Mouse (Mus musculus) kidney, embryonic 16.5 days (tissue): ENCODE results near the gene Gstm7. TPM values are rescaled to one million over a fixed set of nuclear protein-coding genes. Genes with fewer than 3 reads are reported as not detected.

Experiments used
- ATAC-seq: fragments of 200-750 bp; cut with Nextera tagmentation; 2 replicates; pipeline ENCODE4 v1.8.0; 2017; ENCODE audit warnings: moderate TSS enrichment; ENCODE audit not compliant: low FRiP score, low TSS enrichment
- H3K27ac ChIP-seq: fragments of 300-500 bp; sonication (generic); 2 replicates; pipeline ENCODE4 v1.5.1; 2014; ENCODE audit warnings: low read length
- H3K27me3 ChIP-seq: fragments of 300-500 bp; sonication (generic); 2 replicates; pipeline ENCODE4 v1.6.1; 2014; ENCODE audit warnings: low read length, control low read depth, mixed read lengths; ENCODE audit not compliant: insufficient read depth
- H3K36me3 ChIP-seq: fragments of 300-500 bp; sonication (generic); 2 replicates; pipeline ENCODE4 v1.6.1; 2014; ENCODE audit warnings: low read length, control low read depth, mixed read lengths; ENCODE audit not compliant: insufficient read depth
- H3K4me1 ChIP-seq: fragments of 300-500 bp; sonication (generic); 2 replicates; pipeline ENCODE4 v1.6.1; 2014; ENCODE audit warnings: low read length, control low read depth, mixed read lengths; ENCODE audit not compliant: insufficient read depth
- H3K4me2 ChIP-seq: fragments of 300-500 bp; sonication (generic); replicated peaks from 2 replicates; pipeline ENCODE4 v1.6.1; 2014; ENCODE audit warnings: low read depth, low read length
- H3K4me3 ChIP-seq: fragments of 300-500 bp; sonication (generic); 2 replicates; pipeline ENCODE4 v1.5.1; 2014; ENCODE audit warnings: mild to moderate bottlenecking, low read length
- H3K9ac ChIP-seq: fragments of 300-500 bp; sonication (generic); replicated peaks from 2 replicates; pipeline ENCODE4 v1.6.1; 2014; ENCODE audit warnings: low read length
- H3K9me3 ChIP-seq: fragments of 300-500 bp; sonication (generic); 2 replicates; pipeline ENCODE4 v1.6.1; 2016; ENCODE audit warnings: low read length, control low read depth
- WGBS: fragments of 180-500 bp; shearing (Covaris S2); extraction: QIAGEN DNeasy Blood & Tissue Kit; methylation state at CpG from one replicate; pipeline ENCODE4 v1.1.7; 2014; 5-methylcytosine and 5-hydroxymethylcytosine counted together
- polyA plus RNA-seq: library from polyadenylated mRNA; unstranded; fragments of >200 nt; fragmentation: Nextera tagmentation; extraction: Ambion mirVana; gene quantifications from 2 replicates; pipeline ENCODE4 v1.2.1, GENCODE M21; 2015

The Gstm7 gene
- polyA plus RNA-seq, 1 experiment from 2014 or later: 16.9 TPM

DNA sequence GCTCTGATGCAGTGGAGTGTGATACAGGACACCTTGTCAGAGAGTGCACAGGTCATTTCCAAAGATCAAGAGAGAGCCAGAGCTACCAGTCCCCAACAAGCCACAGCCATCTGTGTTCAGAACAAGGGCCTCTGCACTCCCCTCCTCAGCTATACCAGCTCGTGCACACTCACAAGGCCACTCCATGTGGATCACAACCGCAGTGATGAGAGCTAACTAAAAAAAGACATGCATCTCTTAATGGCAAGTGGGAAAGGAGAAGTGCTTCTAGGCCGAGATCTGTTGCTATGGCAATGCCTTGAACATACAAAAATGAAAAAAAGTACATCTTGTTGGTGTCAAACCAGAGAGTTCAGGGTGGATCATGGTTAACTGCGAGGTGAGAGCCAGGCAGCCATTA is 8.2 kb upstream of the Gstm7 start:
- Histone ChIP-seq H3K27me3 (no peaks in the 10 kb centered on the region), H3K9me3 (no peaks in the 10 kb centered on the region), H3K9ac (no peak overlapping the region), H3K4me2 (no peak overlapping the region), H3K36me3 (no peaks in the 10 kb centered on the region), H3K4me1 (peaks cover 3% of the 10 kb centered on the region; the same call in 1 of the 2 replicates), H3K27ac (no peak overlapping the region), H3K4me3 (no peak overlapping the region)
- 86% methylated on average over 4 of the region's 4 CpGs for WGBS
- 0 out of 2 replicates have a peak, but pooled peaks have one; percentile 7 for ATAC-seq

DNA sequence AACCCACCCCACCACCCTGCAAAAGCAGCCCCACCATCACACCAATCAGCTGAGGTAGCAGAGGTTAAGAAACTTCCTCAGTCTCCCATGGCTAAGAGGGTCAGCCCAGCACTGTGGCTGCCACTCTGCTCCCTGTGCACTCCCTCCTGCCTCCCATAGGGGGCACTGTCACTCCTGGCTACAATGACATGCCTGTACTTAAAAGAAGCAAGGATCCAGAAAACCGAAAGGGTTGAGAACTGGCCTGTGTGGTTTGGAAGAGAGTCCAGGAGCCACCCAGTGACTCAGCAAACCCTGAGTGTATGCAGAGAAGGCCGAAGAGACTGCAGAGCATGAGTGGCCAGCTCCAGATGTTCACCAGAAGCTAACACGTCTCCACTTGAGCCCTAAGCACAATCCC is 7.8 kb upstream of the Gstm7 start:
- Histone ChIP-seq H3K27me3 (no peaks in the 10 kb centered on the region), H3K9ac (no peak overlapping the region), H3K4me3 (no peak overlapping the region), H3K9me3 (no peaks in the 10 kb centered on the region), H3K36me3 (no peaks in the 10 kb centered on the region), H3K27ac (no peak overlapping the region), H3K4me2 (no peak overlapping the region), H3K4me1 (peaks cover 3% of the 10 kb centered on the region; the same call in 1 of the 2 replicates)
- 43% methylated on average over 3 of the region's 3 CpGs for WGBS
- peak; percentile 37 for ATAC-seq

DNA sequence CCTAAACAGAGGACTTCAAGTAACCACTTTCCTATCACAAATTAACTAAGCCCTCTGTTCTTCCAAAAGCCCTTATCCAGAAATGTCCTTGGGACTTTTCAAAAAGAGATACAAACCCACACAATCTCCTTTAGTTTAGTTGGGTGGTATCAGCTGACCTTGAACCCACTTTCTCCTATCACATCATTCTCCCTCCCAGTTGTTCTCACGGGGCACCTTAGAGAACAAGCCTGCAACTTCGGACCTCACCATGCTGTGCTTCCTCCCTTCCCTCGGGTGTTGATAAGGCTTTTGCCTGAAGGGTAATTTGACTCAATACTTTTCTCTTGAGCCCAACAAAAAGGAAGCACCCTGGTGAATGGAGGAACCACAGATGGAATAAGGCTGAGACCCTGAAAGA is 4.3 kb upstream of the Gstm7 start:
- H3K9ac ChIP-seq: no peak overlapping the region
- no peak overlapping the region for H3K4me2 ChIP-seq
- H3K4me1 ChIP-seq: peaks cover 3% of the 10 kb centered on the region; the same call in 1 of the 2 replicates
- no peak overlapping the region for H3K4me3 ChIP-seq
- H3K27me3 ChIP-seq: no peaks in the 10 kb centered on the region
- H3K36me3 ChIP-seq: no peaks in the 10 kb centered on the region
- H3K27ac ChIP-seq: no peak overlapping the region
- ATAC-seq: no peak
- 61% methylated on average over 3 of the region's 3 CpGs for WGBS
- no peaks in the 10 kb centered on the region for H3K9me3 ChIP-seq

DNA sequence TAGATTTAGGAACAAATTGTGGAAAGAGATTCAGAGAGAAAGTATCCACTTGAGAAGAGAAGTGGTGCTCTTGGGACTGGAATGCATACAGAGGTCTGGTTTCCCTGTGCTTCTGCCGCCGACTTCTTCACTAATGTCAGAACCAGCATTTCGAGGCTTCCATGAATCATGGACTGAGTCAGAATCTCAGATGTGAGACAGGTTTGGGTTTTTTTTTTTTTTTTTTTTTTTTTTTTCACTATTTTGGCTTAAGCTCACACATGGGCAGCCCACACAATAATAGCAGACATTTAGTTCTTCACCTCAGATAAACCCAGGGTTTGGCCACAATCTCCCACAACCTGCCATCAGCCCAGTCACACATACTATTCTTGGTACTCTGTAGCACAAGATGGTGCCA is 3.7 kb upstream of the Gstm7 start:
- Histone ChIP-seq H3K36me3 (no peaks in the 10 kb centered on the region), H3K27me3 (no peaks in the 10 kb centered on the region), H3K4me3 (no peak overlapping the region), H3K9me3 (no peaks in the 10 kb centered on the region), H3K9ac (no peak overlapping the region), H3K4me1 (peaks cover 3% of the 10 kb centered on the region; the same call in 1 of the 2 replicates), H3K4me2 (no peak overlapping the region), H3K27ac (no peak overlapping the region)
- WGBS: 90% methylated on average over 3 of the region's 3 CpGs
- ATAC-seq: no peak

DNA sequence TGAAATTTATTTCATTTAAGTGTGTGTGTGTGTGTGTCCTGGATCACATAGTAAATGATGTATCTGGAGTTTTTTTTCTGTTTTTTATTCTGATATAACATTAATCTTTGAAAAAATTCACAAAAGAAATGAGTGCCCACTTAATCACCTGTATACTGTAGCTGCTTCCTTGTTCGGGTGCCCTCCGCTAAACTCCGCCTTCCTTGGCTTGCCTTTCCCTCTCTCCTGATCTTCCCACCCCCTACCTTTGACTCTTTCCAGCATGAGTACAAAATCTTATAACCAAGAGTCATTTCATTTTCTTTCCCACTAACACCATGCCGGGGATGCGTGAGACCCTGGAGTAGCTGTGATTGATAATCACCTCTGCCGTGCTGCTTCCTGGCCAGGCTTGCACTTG is 511 bp upstream of the Gstm7 start:
- no peak overlapping the region for H3K27ac ChIP-seq
- ATAC-seq: no peak
- WGBS: 62% methylated on average over 6 of the region's 6 CpGs
- H3K36me3 ChIP-seq: no peaks in the 10 kb centered on the region
- H3K4me2 ChIP-seq: no peak overlapping the region
- peaks cover 3% of the 10 kb centered on the region; the same call in 1 of the 2 replicates for H3K4me1 ChIP-seq
- no peaks in the 10 kb centered on the region for H3K27me3 ChIP-seq
- no peak overlapping the region for H3K9ac ChIP-seq
- H3K9me3 ChIP-seq: no peaks in the 10 kb centered on the region
- H3K4me3 ChIP-seq: no peak overlapping the region

DNA sequence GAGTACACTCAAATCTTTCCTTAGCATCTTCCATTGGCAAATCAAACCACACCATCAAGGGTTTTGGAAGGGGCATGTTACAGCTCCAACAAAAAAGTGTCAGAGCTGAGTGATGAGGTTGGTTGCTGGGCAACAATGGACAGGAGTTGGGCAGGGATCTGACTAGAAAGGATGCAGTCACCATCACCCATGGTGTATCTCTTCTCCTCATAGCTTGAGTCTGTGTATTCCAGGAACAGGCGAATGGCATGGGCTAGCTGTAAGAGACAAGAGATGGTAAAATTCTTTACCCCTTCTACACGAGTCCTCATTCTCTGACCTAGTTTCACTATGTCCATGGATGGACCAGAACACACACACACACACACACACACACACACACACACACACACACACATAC is 483 bp downstream of the Gstm7 start:
- Histone ChIP-seq H3K27me3 (no peaks in the 10 kb centered on the region), H3K9ac (peak overlapping the region; percentile 50; the same call in 1 of the 2 replicates), H3K4me1 (peaks cover 3% of the 10 kb centered on the region; the same call in 1 of the 2 replicates), H3K9me3 (no peaks in the 10 kb centered on the region), H3K36me3 (no peaks in the 10 kb centered on the region), H3K4me3 (peak overlapping the region; percentile 28), H3K4me2 (peak overlapping the region; percentile 47), H3K27ac (peak overlapping the region; percentile 58; the same call in 1 of the 2 replicates)
- no peak for ATAC-seq
- WGBS: 100% methylated on average over 1 of the region's 2 CpGs

DNA sequence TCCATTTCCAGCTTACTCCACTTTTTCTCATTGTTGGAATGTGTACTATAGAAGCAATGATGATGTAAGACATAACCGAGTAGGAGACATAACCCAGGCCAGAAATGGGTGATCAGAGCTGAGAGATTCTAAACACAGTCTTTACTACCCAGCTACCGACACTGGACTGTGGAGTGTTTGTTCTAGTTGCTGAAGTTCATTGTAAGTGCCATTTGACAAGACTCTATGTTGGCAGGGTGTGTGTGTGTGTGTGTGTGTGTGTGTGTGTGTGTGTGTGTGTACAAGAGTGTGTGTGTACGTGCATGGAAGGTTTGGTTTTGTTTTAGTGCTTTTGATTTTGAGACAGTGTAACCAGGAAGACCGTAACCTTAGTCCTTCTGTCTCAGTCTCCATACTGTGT is 1.9 kb downstream of the Gstm7 start:
- Histone ChIP-seq H3K36me3 (no peaks in the 10 kb centered on the region), H3K9ac (no peak overlapping the region), H3K4me1 (peaks cover 3% of the 10 kb centered on the region; the same call in 1 of the 2 replicates), H3K4me2 (no peak overlapping the region), H3K27me3 (no peaks in the 10 kb centered on the region), H3K4me3 (no peak overlapping the region), H3K9me3 (no peaks in the 10 kb centered on the region), H3K27ac (no peak overlapping the region)
- ATAC-seq: no peak
- WGBS: 81% methylated on average over 4 of the region's 4 CpGs

DNA sequence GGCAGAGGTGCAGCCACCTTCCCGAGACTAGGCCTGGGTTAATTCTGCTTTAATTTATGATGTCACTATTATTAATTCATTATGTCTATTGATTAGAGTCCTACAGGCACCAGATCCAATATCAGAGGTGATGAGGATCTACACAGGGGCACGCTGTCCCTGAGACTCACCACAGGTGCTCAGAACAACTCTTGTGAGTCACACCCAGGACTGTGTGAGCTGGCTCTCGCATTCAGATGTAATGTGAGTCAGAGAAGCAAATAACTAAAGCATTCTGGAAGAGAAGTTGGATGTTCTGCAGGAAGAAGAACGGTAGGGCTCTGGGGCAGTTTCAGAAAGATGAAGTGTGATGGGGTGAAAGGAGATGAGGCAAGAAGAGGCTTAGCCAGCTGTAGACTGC is 2.4 kb downstream of the Gstm7 start:
- Histone ChIP-seq H3K27me3 (no peaks in the 10 kb centered on the region), H3K36me3 (no peaks in the 10 kb centered on the region), H3K4me2 (no peak overlapping the region), H3K9me3 (no peaks in the 10 kb centered on the region), H3K9ac (no peak overlapping the region), H3K4me1 (peaks cover 3% of the 10 kb centered on the region; the same call in 1 of the 2 replicates), H3K27ac (no peak overlapping the region), H3K4me3 (no peak overlapping the region)
- ATAC-seq: no peak
- WGBS: 85% methylated on average over 4 of the region's 4 CpGs

DNA sequence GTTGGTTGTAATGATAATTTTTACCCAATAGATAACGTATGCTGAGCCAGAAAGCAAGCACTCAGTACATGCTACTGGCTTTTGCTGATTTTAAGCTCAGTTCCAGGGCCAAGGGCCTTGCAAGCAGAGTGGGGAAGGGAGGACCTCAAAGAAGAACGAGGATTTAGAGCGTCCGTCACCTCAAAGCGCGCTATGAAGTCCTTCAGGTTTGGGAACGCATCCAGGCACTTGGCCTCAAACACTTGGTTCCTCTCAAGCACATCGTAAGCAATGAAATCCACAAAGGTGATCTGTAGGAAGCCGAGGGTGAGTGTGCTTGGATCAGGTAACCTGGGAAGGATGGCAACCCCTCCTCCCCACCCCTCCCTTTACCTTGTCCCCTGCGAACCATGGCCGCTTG is 2.9 kb downstream of the Gstm7 start:
- Histone ChIP-seq H3K9ac (no peak overlapping the region), H3K27ac (no peak overlapping the region), H3K27me3 (no peaks in the 10 kb centered on the region), H3K4me2 (no peak overlapping the region), H3K4me1 (peaks cover 3% of the 10 kb centered on the region; the same call in 1 of the 2 replicates), H3K36me3 (no peaks in the 10 kb centered on the region), H3K9me3 (no peaks in the 10 kb centered on the region), H3K4me3 (no peak overlapping the region)
- no peak for ATAC-seq
- WGBS: 74% methylated on average over 11 of the region's 11 CpGs

DNA sequence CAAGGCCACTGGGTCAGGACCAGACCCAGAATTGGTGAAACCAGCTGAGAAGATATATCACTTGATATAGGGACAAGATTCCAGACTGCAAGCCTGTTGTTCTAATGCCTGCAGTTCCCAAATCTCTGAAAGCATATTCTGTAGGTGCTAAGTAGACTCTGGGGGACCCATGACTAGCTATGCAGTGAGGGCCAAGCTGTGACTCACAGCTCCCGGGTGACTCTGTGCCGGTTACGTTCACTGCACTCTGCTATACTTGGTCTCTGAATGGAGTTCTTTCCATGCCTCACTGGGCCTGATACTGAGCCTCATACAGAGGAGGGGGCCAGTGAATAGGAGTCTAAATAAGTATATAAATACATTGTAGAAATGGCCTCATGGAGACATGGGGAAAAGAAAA is 3.8 kb downstream of the Gstm7 start:
- no peak overlapping the region for H3K9ac ChIP-seq
- no peak overlapping the region for H3K4me3 ChIP-seq
- no peaks in the 10 kb centered on the region for H3K9me3 ChIP-seq
- no peak overlapping the region for H3K4me2 ChIP-seq
- H3K27ac ChIP-seq: no peak overlapping the region
- H3K27me3 ChIP-seq: no peaks in the 10 kb centered on the region
- no peak for ATAC-seq
- peaks cover 3% of the 10 kb centered on the region; the same call in 1 of the 2 replicates for H3K4me1 ChIP-seq
- no peaks in the 10 kb centered on the region for H3K36me3 ChIP-seq
- WGBS: 49% methylated on average over 3 of the region's 3 CpGs
